Mouse (Mus musculus) heart, embryonic 12.5 days (tissue): ENCODE data around the gene Manba. TPM values are rescaled to one million over a fixed set of nuclear protein-coding genes. Genes with fewer than 3 reads are reported as not detected.

Experiments
- ATAC-seq: fragments of 200-750 bp; cut with Nextera tagmentation; 2 replicates; pipeline ENCODE4 v1.8.0; 2017; ENCODE audit warnings: moderate TSS enrichment, moderate library complexity; ENCODE audit not compliant: insufficient number of reproducible peaks, low FRiP score
- H3K27ac ChIP-seq: fragments of 300-500 bp; sonication (generic); 2 replicates; pipeline ENCODE4 v1.5.1; 2016; ENCODE audit warnings: mild to moderate bottlenecking, moderate library complexity; ENCODE audit not compliant: poor library complexity, severe bottlenecking
- H3K27me3 ChIP-seq: fragments of 300-500 bp; sonication (generic); replicated peaks from 2 replicates; pipeline ENCODE4 v1.6.1; 2016; ENCODE audit warnings: mild to moderate bottlenecking, moderate library complexity
- H3K36me3 ChIP-seq: fragments of 300-500 bp; sonication (generic); 2 replicates; pipeline ENCODE4 v1.6.1; 2016; ENCODE audit warnings: mild to moderate bottlenecking, moderate library complexity
- H3K4me1 ChIP-seq: fragments of 300-500 bp; sonication (generic); replicated peaks from 2 replicates; pipeline ENCODE4 v1.6.1; 2016; ENCODE audit warnings: mild to moderate bottlenecking
- H3K4me2 ChIP-seq: fragments of 300-500 bp; sonication (generic); 2 replicates; pipeline ENCODE4 v1.6.1; 2016; ENCODE audit warnings: mild to moderate bottlenecking, moderate library complexity
- H3K4me3 ChIP-seq: fragments of 300-500 bp; sonication (generic); 2 replicates; pipeline ENCODE4 v1.5.1; 2016; ENCODE audit warnings: mild to moderate bottlenecking
- H3K9ac ChIP-seq: fragments of 300-500 bp; sonication (generic); 2 replicates; pipeline ENCODE4 v1.6.1; 2016; ENCODE audit warnings: mild to moderate bottlenecking, moderate library complexity
- H3K9me3 ChIP-seq: fragments of 300-500 bp; sonication (generic); replicated peaks from 2 replicates; pipeline ENCODE4 v1.6.1; 2016; ENCODE audit warnings: mild to moderate bottlenecking, moderate library complexity
- WGBS: fragments of 180-500 bp; shearing (Covaris S2); methylation state at CpG from one replicate; pipeline ENCODE4 v1.1.7; 2016; 5-methylcytosine and 5-hydroxymethylcytosine counted together
- polyA plus RNA-seq: library from polyadenylated mRNA; unstranded; fragments of >200 nt; fragmentation: Nextera tagmentation; extraction: Ambion mirVana; gene quantifications from 2 replicates; pipeline ENCODE4 v1.2.1, GENCODE M21; 2016

Manba gene
- polyA plus RNA-seq, 1 experiment from 2014 or later = 43.7 TPM

DNA sequence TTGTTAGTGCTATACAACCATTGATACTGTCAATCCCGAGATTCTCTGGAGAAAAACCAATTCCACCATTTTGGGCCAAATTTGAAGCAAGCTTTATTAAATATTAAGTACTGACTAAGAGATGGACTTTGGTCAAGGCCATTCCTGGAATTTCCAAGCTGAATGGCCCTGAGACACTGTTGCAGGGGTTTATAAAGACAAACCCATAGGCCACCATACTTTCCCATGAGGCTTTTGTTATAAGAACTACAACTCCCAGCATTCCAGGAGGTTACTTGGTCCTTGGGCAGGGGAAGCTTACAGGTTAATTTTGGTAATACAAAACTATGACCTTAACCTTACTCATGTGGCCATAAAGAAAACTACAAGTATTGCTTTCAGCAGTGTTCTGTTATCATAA is 22.8 kb downstream of the Manba start:
- Histone ChIP-seq H3K4me2 (no peak overlapping the region), H3K36me3 (peaks cover 4% of the 10 kb centered on the region; the same call in 1 of the 2 replicates), H3K4me3 (no peak overlapping the region), H3K4me1 (peaks cover 11% of the 10 kb centered on the region), H3K9ac (no peak overlapping the region), H3K27ac (no peak overlapping the region), H3K27me3 (no peaks in the 10 kb centered on the region), H3K9me3 (no peaks in the 10 kb centered on the region)
- ATAC-seq = no peak
- 74% methylated on average over 1 of the region's 1 CpGs for WGBS

DNA sequence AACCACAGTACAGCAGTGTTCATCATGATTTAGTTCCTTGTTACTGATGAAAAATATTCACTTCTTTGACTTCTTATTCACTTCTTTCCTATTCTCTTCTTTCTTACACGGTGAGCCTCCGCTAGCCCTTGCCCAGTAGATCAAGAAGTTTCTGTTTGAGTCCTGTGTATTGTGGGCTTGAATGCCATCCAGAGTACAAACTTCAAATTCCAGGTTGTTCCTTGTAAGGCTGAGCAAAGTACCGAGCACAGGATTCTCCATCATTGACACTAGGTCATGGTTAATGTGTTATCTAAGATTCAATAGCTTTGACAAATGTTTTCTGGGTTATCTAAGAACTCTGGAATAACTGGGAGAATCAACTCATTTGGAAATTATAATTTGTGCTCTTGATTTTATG is 25.0 kb downstream of the Manba start:
- H3K9ac ChIP-seq = no peak overlapping the region
- H3K36me3 ChIP-seq = peaks cover 17% of the 10 kb centered on the region
- no peak overlapping the region for H3K27ac ChIP-seq
- H3K27me3 ChIP-seq = no peaks in the 10 kb centered on the region
- H3K4me2 ChIP-seq = no peak overlapping the region
- no peak for ATAC-seq
- WGBS = 84% methylated on average over 3 of the region's 3 CpGs
- no peak overlapping the region for H3K4me3 ChIP-seq
- peaks cover 29% of the 10 kb centered on the region for H3K4me1 ChIP-seq
- no peaks in the 10 kb centered on the region for H3K9me3 ChIP-seq

DNA sequence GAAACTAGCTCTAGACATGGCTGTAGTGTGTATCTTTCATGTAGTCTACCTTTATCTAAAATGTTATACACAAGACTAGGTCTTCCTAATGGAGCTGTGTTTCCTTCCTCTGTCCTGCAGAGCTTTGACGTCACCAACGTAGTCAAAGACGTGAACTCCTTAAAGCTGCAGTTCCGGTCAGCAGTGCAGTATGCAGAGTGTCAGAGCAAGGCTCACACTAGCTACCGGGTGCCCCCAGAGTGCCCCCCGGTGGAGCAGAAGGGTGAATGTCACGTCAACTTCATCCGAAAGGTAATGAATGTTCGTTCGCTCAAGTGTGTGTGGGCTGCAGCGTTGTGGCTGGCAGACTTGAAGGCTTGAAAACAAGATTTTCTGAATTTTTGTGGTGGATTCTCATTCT is 26.3 kb downstream of the Manba start:
- 31% methylated on average over 11 of the region's 11 CpGs for WGBS
- Histone ChIP-seq H3K36me3 (peaks cover 17% of the 10 kb centered on the region), H3K9me3 (no peaks in the 10 kb centered on the region), H3K4me2 (no peak overlapping the region), H3K9ac (no peak overlapping the region), H3K4me1 (peaks cover 35% of the 10 kb centered on the region), H3K27me3 (no peaks in the 10 kb centered on the region), H3K27ac (no peak overlapping the region), H3K4me3 (no peak overlapping the region)
- peak; percentile 40; the same call in 1 of the 2 replicates for ATAC-seq

GRCm38 (mm10) chr3:135513270-135513669 is 27.9 kb downstream of the Manba start:
- Histone ChIP-seq H3K27ac (no peak overlapping the region), H3K4me2 (peak overlapping the region; percentile 31), H3K36me3 (peaks cover 17% of the 10 kb centered on the region), H3K27me3 (no peaks in the 10 kb centered on the region), H3K9me3 (no peaks in the 10 kb centered on the region), H3K9ac (no peak overlapping the region), H3K4me1 (peaks cover 44% of the 10 kb centered on the region), H3K4me3 (no peak overlapping the region)
- 45% methylated on average over 11 of the region's 11 CpGs for WGBS
- ATAC-seq = no peak

- no peaks in the 10 kb centered on the region for H3K27me3 ChIP-seq
- H3K4me2 ChIP-seq = peak overlapping the region; percentile 31
- peaks cover 17% of the 10 kb centered on the region for H3K36me3 ChIP-seq
- no peak overlapping the region for H3K9ac ChIP-seq
- WGBS = 69% methylated on average over 14 of the region's 14 CpGs
- H3K4me1 ChIP-seq = peaks cover 50% of the 10 kb centered on the region
- H3K4me3 ChIP-seq = no peak overlapping the region
- no peaks in the 10 kb centered on the region for H3K9me3 ChIP-seq
- H3K27ac ChIP-seq = no peak overlapping the region
- ATAC-seq = no peak
These were observed 28.5 kb downstream of the Manba start for GRCm38 (mm10) chr3:135513800-135514425.

DNA sequence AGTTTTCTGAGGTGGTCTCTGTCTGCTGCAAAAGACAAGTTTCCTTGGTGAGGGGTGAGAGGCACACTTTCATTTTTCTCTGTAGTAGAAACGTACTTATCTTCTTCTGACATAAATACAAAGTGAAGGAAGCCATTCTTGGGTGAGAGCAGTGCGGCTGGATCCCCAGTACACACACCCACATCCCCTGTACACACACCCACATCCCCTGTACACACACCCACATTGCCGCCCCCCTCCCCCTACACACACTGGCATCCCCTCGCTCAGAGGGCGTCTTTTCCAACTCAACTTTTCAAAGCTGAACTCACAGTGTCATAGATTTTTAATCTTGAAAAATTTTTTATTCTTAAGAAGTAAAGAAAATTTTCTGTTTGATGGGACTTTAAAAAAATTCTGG is 29.8 kb downstream of the Manba start:
- Histone ChIP-seq H3K27ac (peak overlapping the region; percentile 29; the same call in 1 of the 2 replicates), H3K4me1 (peaks cover 61% of the 10 kb centered on the region)

DNA sequence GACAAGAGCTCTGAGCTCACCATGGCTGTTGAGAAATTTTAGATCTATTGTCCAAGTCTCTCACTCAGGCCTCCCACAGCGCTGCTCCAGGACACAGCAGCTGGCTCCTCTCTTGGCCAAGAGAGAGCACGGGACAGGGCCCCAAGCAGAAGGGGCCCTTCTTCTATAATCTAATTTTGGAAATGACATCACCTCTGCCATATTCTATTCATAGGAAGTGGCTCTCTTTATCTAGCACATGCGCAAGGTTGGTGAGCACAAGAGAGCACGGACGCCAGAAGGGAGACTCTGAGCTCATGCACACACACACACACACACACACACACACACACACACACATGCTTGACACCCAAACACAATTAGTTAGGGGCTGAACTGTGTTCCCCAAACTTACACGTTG is 31.5 kb downstream of the Manba start:
- peak; percentile 87 for ATAC-seq
- Histone ChIP-seq H3K9ac (no peak overlapping the region), H3K36me3 (peaks cover 21% of the 10 kb centered on the region), H3K9me3 (no peaks in the 10 kb centered on the region), H3K4me1 (peaks cover 71% of the 10 kb centered on the region), H3K27ac (peak overlapping the region; percentile 91), H3K4me3 (no peak overlapping the region), H3K4me2 (0 out of 2 replicates have a peak overlapping the region, but pooled peaks have one; percentile 30), H3K27me3 (no peaks in the 10 kb centered on the region)
- WGBS = 14% methylated on average over 6 of the region's 6 CpGs

More for the DNA sequence above, 29.8 kb downstream of the Manba start:
- 68% methylated on average over 5 of the region's 5 CpGs for WGBS
- Histone ChIP-seq H3K4me3 (no peak overlapping the region), H3K9me3 (no peaks in the 10 kb centered on the region), H3K27me3 (no peaks in the 10 kb centered on the region), H3K4me2 (no peak overlapping the region), H3K9ac (no peak overlapping the region), H3K36me3 (peaks cover 22% of the 10 kb centered on the region)
- no peak for ATAC-seq

- H3K9me3 ChIP-seq = no peaks in the 10 kb centered on the region
- no peaks in the 10 kb centered on the region for H3K27me3 ChIP-seq
- H3K4me1 ChIP-seq = peaks cover 71% of the 10 kb centered on the region
- peak overlapping the region; percentile 56 for H3K9ac ChIP-seq
- no peak overlapping the region for H3K4me2 ChIP-seq
- ATAC-seq = no peak
- H3K27ac ChIP-seq = peak overlapping the region; percentile 69
- WGBS = 55% methylated on average over 5 of the region's 5 CpGs
- peaks cover 17% of the 10 kb centered on the region for H3K36me3 ChIP-seq
- no peak overlapping the region for H3K4me3 ChIP-seq
These were observed 33.5 kb downstream of the Manba start for GRCm38 (mm10) chr3:135518882-135519281.

DNA sequence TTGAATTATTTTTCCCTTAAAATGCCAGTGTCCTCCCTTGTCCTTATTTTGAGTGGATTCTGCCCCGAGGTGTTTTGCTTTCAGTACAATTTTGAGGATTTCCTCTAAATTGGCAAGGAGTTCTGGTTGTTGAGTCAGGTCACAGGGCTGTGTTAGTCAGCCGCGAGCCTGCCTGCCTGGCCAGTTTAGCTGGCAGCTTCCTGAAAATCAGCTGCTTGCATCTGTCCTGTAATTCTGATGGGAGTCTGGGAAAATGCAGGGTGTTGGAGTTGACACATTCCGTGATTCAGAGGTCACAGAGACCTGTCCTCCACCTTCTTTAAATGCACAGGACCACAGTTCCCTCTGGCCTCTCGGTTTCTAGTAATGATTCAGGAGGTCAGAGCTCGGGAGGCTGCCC is 34.2 kb downstream of the Manba start:
- H3K36me3 ChIP-seq = peaks cover 16% of the 10 kb centered on the region
- no peak overlapping the region for H3K4me2 ChIP-seq
- ATAC-seq = no peak
- peaks cover 64% of the 10 kb centered on the region for H3K4me1 ChIP-seq
- peak overlapping the region; percentile 70 for H3K27ac ChIP-seq
- H3K4me3 ChIP-seq = no peak overlapping the region
- no peak overlapping the region for H3K9ac ChIP-seq
- no peaks in the 10 kb centered on the region for H3K27me3 ChIP-seq
- H3K9me3 ChIP-seq = no peaks in the 10 kb centered on the region
- WGBS = 47% methylated on average over 6 of the region's 6 CpGs

GRCm38 (mm10) chr3:135521963-135522362 is 36.6 kb downstream of the Manba start:
- peak overlapping the region; percentile 57 for H3K9ac ChIP-seq
- H3K4me3 ChIP-seq = no peak overlapping the region
- H3K9me3 ChIP-seq = no peaks in the 10 kb centered on the region
- ATAC-seq = peak; percentile 84
- WGBS = 7% methylated on average over 4 of the region's 4 CpGs
- peaks cover 25% of the 10 kb centered on the region for H3K36me3 ChIP-seq
- no peaks in the 10 kb centered on the region for H3K27me3 ChIP-seq
- peaks cover 48% of the 10 kb centered on the region for H3K4me1 ChIP-seq
- peak overlapping the region; percentile 53 for H3K4me2 ChIP-seq
- H3K27ac ChIP-seq = peak overlapping the region; percentile 93

- peak; percentile 65 for ATAC-seq
- Histone ChIP-seq H3K4me2 (peak overlapping the region; percentile 53), H3K4me1 (peaks cover 42% of the 10 kb centered on the region), H3K36me3 (peaks cover 30% of the 10 kb centered on the region), H3K27ac (peak overlapping the region; percentile 93), H3K4me3 (peak overlapping the region; percentile 2; the same call in 1 of the 2 replicates), H3K27me3 (no peaks in the 10 kb centered on the region), H3K9me3 (no peaks in the 10 kb centered on the region), H3K9ac (peak overlapping the region; percentile 57; the same call in 1 of the 2 replicates)
- 34% methylated on average over 16 of the region's 16 CpGs for WGBS
These were observed 37.4 kb downstream of the Manba start for GRCm38 (mm10) chr3:135522618-135523355.
